Mouse (Mus musculus): Measurements from ENCODE around the gene Gpr4.
A peak's percentile ranks its signal among the peaks of the same experiment; 100 is the strongest.

DNA sequence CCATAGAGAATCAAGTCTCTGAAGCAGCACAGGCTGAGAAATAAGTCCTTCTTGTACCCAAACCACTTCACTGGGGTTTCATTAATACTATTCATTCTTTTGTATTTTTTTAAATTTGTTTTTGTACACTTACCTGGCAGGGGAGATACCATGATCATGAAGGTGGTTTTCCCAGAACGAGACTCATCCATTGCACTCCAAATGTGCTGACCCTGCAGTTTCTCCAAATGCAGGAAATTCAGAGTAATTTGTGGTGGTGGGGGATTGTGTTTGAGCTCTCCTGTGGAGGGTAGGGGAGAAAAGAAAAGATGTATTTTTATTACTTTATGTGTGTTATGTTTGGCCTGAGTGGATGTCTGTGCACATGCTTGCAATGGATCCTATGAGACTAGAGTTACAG lies 29.7 kb downstream of the Gpr4 start:
- TF ChIP-seq ZC3H11A (IDR thresholded peaks at IDR 0.05; ENCODE audit: borderline replicate concordance, low read depth, low read length), result no peak
- TF ChIP-seq ZNF384 (IDR thresholded peaks at IDR 0.05; ENCODE audit: low read depth, low read length), result no peak
- TF ChIP-seq MAFK (IDR thresholded peaks at IDR 0.05; ENCODE audit: insufficient read depth, low read depth, low read length), result peak; percentile 71
